Mouse (Mus musculus): ENCODE measurements around the gene Erc2. TPM values are rescaled to one million over a fixed set of nuclear protein-coding genes. Genes with fewer than 3 reads are reported as not detected.

The Erc2 gene
- total RNA-seq, 4 experiments from 2014 or later: 1.0 to 1.2 (median 1.1) TPM

Other genes starting within 250 kb of the Erc2 start
- 10 to 100 TPM in 2 of 4 experiments, 1 to 10 TPM in 2; 9.2 to 10.5 (median 9.8) TPM for gene Fam208a, start 193.6 kb upstream of the Erc2 start, total RNA-seq (2022)
- 10 to 100 TPM in 2 of 4 experiments, 1 to 10 TPM in 2; 8.4 to 10.7 (median 9.5) TPM for gene Ccdc66, start 114.0 kb upstream of the Erc2 start, total RNA-seq (2022)